Mouse (Mus musculus) cerebellum, postnatal 14 days (tissue): ENCODE measurements around the gene Ppp6r2.

Experiments
- DNase-seq, 2 experiments: peaks; one replicate each; pipeline ENCODE4 v3.0.0; 2021; ENCODE audit warnings: mixed read lengths in 2 of 2

The Ppp6r2 gene

DNA sequence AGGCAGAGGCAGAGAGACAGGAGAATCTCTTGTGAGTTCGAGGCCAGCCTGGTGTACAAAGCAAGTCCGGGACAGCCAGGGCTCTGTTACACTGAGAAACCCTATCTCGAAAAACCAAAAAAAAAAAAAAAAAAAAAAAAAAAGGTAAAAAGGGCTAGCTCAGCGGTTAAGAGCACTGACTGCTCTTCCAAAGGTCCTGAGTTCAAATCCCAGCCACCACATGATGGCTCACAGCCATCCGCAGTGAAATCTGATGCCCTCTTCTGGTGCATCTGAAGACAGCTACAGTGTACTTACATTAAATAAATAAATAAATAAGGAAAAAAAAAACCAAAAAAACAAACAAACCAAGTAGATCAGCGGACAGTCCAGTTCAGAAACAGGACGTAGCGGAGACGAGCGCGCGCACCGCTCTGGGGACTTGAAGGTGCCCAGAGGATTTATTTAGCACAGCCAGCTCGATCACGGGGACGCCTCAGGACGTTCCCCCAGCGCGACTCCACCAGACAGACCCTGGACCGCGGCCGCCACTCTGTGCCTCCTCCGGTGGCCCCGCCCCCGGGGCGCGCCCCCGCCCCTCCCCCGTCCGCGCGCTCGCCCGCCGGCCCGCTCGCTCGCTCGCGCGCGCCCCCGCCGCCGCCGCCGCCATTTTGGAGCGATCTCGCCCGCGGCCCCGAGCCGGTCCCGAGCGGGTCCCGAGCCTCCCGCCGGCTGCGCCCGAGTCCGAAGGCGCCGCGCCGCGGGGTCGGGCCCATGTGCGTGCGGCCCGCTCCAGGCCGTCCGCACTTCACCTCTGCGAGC is at the start of gene Ppp6r2:
Gene Ppp6r2, plus strand, starts transcription at position 639 of the 801 bp plus-strand sequence.
- DNase-seq, result peak; percentile 91 to 92

GRCm38 (mm10) chr15:89165478-89165877 is 45.9 kb upstream of the Ppp6r2 start:
- DNase-seq, result no peak

DNA sequence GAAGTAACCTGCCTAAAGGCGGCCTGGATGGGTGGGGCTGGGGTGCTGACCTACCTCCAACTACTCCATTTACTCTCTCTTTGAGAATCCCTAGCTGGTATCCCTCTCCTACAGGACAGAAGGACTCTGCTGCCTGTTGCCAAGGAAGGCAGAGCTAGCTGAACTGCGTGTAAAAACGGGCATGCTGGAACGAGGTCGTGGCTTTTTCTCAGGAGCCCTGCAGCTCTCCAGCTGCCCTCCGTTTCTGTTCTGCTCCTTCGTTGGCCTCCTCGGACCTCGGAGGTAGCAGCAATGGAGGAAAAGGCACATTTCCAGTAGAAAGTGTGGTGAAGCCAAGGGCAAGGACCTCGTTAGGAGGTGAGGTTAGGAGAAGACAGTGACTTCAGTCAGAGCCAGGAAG is 42.4 kb upstream of the Ppp6r2 start:
- DNase-seq, result peak in 1 of 2 experiments; percentile 64

GRCm38 (mm10) chr15:89169431-89169830 is 41.9 kb upstream of the Ppp6r2 start:
- peak; percentile 80 to 83 for DNase-seq

- peak in 1 of 2 experiments; percentile 56 for DNase-seq
These were observed 41.3 kb upstream of the Ppp6r2 start for GRCm38 (mm10) chr15:89170102-89170501.

DNA sequence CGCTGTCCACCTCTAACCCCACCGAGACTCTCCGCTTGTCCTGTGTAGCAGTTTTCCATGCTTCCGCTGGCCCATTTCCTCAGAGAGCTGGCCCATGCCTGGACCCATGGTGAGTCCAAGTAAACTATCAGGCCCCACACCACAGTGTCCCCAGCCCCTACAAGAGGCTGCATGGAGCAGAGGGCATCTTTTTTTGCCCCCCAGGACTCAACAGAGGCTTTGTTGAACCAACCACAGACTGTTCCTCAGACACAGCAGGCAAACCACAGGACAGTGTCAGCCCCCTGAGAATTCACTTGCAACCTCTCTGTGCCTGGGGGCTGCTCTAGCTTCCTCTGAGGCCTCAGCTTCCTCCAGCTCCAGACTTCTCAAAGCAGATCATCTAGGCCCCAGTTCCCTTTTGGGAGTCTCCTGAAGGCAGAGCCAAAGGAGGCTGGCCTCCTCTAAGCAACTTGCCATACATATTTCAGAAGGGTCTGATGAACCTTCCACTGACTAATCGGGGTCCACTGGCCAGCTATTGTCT is 39.8 kb upstream of the Ppp6r2 start:
- no peak for DNase-seq

DNA sequence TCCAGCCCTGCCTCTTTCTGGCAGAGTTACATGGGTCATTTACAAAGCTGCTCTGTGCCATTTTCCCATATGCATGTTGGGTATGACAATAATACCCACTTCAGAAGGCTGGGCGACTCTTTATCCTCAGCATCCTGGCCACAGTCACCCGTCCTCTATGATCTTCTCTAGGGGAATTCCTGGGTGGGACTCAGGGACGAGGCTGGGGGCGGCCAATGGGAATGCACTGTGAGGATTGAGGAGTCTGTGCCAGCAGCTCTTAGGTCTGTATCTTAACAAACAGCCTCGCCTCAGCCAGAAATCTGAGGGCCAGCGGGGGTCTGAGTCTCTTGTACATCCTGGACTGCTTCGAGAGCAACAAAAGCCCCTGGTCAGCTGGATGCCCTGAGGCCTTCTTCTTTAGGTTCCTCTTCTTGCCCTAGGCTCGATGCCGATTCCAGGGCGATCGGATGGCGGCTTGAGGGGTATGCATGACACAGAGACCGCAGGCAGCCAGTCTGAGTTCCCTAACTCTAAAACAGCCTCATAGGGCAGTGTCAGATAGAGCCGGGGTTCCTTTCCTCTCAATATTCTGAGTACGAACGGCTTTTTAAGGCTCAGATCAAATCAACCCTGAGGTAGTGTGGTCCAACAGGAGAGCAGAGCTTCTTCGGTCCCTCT is 38.9 kb upstream of the Ppp6r2 start:
- peak in 1 of 2 experiments; percentile 47 for DNase-seq

DNA sequence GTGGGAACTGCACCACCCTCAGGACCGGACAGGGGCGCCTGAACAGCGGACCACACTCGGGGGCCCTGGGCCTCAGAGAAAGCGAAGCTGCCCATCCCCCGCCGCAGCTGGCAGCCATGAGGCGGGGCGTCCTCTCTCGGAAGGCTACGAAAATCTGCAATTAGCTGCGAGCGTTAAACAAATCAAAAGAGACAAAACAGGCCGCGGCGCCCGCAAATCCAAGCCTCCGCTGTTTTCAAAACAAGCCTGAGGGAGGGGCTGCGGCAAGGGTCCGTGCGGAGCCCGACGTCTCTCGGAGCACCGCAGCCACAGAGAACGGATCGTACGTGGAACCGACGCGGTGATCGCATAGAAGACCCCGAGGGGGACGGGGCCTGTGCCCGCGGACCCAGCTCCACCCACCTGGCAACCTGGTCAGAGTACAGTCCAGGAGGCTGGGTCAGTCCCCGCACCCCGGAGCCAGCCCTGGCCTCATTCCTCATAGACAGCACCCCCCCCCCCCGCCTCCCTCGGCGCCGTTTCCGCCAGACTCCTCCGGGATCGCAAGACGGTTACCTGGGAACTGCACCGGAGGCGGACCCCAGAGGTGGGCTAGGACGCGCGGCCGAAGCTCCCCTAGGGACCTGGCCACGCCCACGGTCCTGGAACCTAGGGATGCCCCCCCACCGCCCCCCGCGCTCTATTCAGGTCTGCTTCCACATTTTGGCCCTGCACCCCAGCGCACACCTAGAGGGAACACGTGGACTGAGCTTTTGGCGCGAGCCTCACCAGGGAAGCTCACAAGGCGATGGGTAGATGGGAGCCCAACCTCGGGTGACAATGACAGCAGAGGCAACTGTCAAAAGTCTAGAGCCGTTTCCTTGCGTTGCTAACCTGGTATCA is 38.1 kb upstream of the Ppp6r2 start:
- DNase-seq, result peak; percentile 59 to 66

DNA sequence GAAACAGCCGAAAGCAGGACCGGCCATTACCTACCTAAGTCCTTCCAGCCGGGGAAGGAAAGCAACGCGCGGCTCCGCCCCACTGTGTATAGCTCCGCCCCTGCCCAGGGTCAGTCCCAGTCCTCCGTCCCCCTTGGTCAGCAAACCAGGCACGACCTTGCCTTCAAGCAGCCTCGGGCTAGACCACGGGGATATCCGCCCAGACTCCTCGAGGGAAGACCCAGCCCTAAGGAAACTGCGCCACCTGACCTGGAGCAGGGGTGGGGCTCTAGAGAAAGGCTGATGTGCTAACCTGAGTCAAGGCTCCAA is 37.5 kb upstream of the Ppp6r2 start:
- peak; percentile 69 to 75 for DNase-seq

DNA sequence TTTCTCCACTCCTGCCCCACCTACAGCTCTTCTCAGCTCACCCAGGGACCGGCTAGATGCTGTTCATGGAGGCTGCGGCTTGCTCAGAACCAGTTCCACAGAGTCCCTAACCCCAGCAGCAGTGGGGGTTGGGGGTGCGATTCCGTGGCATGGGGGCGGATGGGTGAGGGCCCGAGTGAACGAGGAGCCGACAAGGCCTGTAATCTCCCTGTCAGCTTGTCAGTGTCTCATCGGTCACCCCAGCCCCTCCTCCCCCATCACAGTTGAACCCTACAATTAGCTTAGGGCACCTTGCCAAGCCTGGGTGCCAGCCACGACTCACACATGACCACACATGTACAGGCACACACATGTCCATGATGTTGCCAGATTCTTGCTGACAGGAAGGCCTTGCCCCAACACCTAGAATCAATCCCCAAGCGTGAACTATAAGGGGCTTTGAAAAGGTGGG is 36.4 kb upstream of the Ppp6r2 start:
- DNase-seq, result peak; percentile 57 to 67

GRCm38 (mm10) chr15:89175411-89176155 is 35.8 kb upstream of the Ppp6r2 start:
- no peak for DNase-seq

DNA sequence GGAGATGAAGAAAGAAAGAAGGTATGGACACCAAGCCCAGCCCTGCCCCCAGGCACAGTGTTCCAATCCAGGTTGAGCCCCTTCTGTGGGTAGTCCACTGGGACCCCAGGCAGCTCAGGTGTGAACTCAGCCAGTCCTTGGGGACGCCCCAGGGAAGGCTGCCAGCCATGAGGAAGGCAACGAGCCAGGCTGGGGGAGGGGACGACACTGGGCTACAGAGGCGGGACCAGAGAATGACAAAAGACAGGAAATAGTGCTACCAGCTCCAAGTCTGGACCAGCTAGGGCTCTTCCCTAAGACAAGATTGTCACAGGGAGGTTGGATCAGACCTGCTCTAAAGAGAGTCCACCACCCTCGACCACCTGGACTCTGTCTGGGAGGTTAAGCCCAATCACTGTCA is 34.2 kb upstream of the Ppp6r2 start:
- peak; percentile 85 to 88 for DNase-seq

DNA sequence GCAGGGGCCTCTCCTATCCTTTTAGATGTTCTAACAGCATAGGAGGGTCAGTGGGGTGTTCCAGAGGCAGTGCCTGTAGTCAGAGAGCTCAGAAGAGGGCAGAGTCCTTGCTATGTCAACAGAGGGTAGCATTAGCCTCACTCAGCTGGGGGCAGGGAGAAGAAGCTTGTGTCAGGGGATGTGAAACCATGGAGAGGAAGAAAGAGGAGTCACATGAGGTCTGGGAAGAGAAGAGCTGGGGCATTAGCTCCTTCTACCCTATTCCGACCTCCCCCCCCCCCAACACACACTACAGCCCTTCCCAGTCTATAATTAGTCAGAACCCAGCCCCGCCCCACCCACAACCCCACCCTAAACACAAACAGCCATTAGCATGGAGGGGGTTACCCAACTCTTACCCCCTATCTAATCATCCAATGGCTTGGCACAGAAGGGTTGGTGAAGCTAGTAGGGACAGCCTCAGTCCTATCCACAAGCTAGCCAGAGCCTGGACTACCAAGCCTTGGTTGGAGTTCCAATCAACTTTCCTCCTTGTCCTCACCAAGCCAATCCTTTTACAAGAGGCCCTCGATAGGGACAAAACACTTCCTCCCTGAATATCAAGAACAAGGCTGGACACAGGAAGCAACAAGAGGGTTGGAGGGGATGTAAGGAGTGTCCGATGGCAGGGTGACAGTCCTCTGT is 33.6 kb upstream of the Ppp6r2 start:
- peak; percentile 29 to 50 for DNase-seq

DNA sequence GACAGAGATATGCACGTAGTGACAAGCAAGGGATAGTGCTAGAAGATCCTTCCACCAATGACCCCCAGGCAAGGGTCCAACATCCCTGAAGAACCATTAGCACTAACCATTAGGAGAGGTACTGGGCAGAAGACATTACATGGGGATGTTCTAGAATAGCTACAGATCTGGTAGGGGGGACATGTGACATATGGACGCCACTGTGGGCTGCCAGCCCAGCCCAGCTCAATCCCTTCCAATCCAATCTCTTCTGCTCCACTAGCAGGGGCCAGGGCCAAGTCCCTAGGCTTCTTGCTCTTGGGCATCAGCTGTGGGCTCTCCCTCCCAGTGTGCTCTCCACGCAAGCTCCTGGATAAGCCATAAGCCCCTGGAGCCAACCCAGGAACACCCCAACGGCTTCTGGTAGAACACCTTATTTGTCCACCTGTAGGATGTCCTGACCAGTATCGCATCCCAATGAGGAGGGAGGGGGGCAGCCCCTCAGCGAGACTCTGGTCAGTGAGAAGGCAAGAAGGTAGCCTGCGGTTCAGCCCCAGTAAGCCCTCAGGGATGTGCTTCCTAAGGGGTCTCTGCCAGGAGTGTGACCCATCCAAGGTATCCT is 33.0 kb upstream of the Ppp6r2 start:
- peak; percentile 92 to 96 for DNase-seq

DNA sequence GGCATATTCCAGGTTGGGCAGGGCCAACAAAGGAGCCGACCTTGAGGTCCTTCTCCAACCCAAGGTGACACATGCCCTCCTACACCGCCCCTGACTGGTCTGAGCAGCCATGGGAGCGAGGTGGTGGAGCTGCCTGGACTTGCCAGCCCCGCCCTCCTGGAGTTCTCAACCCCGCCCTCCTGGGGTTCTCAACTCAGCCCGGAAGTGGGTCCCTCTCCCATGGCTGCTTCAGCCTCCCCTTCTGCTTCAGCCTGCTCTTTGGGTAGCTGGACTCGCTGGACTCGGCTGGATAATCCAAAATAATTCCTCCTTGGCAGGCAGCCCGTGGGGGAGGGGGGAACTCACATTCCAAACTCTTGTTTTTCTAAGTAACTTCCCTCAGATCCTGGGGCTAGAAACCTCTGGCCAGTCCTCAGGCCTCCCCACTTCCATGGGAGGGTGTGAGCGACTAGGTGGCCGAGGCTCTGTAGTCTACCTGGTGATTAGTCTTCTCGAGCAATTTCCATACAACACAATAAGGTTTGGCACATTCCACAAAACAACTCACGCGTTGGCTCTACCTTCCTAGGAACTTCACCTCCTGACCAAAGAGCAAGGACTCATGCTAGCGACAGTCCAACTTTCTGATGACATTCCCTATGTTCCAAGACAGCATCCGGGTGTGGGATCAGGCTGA is 32.3 kb upstream of the Ppp6r2 start:
- peak; percentile 81 to 83 for DNase-seq

- DNase-seq, result peak in 1 of 2 experiments; percentile 52
These were observed 31.8 kb upstream of the Ppp6r2 start for GRCm38 (mm10) chr15:89179630-89179964.

DNA sequence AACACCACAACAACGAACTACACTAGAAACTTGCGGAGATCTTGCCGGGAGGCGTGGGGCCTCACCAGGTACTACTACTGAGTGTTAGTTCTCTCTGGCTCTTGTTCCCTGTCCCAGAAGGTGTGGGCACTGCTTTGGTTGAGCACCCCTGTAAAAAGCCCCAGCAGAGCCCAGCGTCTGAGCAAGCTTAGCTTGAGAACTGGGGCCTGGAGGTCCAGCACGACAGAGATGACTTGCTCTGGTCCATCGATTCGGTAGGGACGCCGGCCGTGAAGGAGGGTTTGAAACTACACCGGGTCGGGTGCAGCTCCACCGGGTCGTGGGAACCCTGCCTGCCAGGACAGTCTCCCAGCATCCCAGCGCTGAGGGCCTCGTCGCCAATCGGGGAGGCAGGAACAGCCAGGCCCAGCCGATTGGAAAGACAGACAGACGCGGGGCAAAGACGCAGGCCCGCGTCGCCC is 31.2 kb upstream of the Ppp6r2 start:
- peak in 1 of 2 experiments; percentile 65 for DNase-seq

DNA sequence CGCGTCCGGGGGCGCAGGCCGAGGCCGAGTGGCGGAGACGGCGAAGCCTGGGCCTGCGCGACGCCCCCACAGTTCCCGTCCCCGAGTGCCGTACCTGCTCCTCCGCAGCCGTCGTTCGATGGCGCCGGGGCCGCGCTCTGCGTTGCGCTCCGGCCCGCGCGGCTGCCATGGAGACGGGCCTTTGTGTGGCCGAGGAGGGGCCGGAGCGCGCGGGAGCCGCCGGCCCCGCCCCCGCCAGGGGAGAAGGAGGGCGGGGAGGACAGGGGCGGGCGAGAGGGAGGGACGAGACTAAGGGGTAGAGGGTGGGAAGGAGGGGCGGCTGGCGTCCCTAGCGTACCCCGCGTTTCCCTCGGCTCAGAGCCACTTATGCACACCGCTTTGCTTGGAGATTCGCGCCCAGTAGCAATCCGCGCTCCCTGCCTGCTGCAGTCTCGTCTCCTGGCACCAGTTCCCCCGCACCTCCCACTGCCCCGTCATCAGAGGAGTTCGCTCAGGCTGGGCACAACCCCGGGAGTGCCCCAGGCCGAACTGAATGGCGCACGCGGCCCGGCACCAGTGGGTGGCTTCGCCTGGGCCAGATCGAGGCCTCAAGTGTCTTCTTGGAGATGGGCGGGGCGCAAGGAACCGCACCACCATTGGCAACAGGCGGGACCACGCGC is 30.7 kb upstream of the Ppp6r2 start, which contains the start of gene Plxnb2:
Gene Plxnb2, minus strand, starts transcription at position 218 of the 659 bp plus-strand sequence.
- DNase-seq, result peak; percentile 85 to 88

DNA sequence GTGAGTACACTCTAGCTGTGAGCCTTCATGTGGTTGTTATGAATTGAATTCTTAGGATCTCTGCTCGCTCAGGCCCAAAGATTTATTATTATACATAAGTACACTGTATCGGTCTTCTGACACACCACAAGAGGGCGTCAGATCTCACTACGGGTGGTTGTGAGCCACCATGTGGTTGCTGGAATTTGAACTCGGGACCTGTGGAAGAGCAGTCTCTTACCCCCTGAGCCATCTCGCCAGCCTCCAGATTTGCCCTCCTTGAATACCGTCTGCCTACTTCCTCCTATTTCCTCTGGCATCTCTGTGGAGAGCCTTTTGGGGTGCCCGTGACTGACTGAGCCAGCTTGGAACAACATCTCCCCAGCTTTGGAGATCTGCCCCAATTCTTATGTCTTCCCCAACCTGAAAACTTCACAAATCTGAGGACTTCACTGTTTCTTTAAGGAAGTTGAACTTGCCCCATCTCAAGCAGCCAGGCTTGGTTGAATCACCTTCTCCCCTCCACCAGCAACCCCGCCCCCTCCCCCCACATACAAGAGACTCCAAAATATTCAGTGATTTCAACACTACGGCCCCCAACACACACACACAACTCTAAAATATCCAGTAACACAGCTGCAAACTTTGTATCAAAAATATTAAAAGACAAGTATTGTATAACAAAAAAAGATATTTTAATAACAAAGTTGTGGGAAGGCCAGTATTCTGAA is 29.6 kb upstream of the Ppp6r2 start:
- peak in 1 of 2 experiments; percentile 53 for DNase-seq
